Mouse (Mus musculus) heart, embryonic 10.5 days (tissue): ENCODE data around the gene Prr15l. TPM values are rescaled to one million over a fixed set of nuclear protein-coding genes. Genes with fewer than 3 reads are reported as not detected.

Experiments used
- DNase-seq: peaks from one replicate; pipeline ENCODE4 v3.0.0-alpha.2; 2017; ENCODE audit warnings: low spot score
- H3K27ac ChIP-seq: fragments of 300-500 bp; sonication (generic); 2 replicates; pipeline ENCODE4 v1.5.1; 2016; ENCODE audit warnings: mild to moderate bottlenecking
- H3K27me3 ChIP-seq: fragments of 300-500 bp; sonication (generic); 2 replicates; pipeline ENCODE4 v1.6.1; 2016; ENCODE audit warnings: mild to moderate bottlenecking; ENCODE audit not compliant: poor library complexity, insufficient read depth, severe bottlenecking
- H3K36me3 ChIP-seq: fragments of 300-500 bp; sonication (generic); 2 replicates; pipeline ENCODE4 v1.6.1; 2016; ENCODE audit warnings: mild to moderate bottlenecking, moderate library complexity
- H3K4me1 ChIP-seq: fragments of 300-500 bp; sonication (generic); 2 replicates; pipeline ENCODE4 v1.6.1; 2016; ENCODE audit warnings: mild to moderate bottlenecking
- H3K4me3 ChIP-seq: fragments of 300-500 bp; sonication (generic); 2 replicates; pipeline ENCODE4 v1.5.1; 2016; ENCODE audit warnings: mild to moderate bottlenecking, moderate library complexity
- H3K9me3 ChIP-seq: fragments of 300-500 bp; sonication (generic); 2 replicates; pipeline ENCODE4 v1.6.1; 2016; ENCODE audit warnings: mild to moderate bottlenecking, moderate library complexity
- WGBS: fragments of 180-500 bp; shearing (Covaris S2); methylation state at CpG from one replicate; pipeline ENCODE4 v1.1.7; 2016; 5-methylcytosine and 5-hydroxymethylcytosine counted together
- polyA plus RNA-seq: library from polyadenylated mRNA; unstranded; fragments of >200 nt; fragmentation: Nextera tagmentation; extraction: Ambion mirVana; gene quantifications from 2 replicates; pipeline ENCODE4 v1.2.1, GENCODE M21; 2016

The Prr15l gene
- polyA plus RNA-seq, 1 experiment from 2014 or later, result 1.5 TPM

DNA sequence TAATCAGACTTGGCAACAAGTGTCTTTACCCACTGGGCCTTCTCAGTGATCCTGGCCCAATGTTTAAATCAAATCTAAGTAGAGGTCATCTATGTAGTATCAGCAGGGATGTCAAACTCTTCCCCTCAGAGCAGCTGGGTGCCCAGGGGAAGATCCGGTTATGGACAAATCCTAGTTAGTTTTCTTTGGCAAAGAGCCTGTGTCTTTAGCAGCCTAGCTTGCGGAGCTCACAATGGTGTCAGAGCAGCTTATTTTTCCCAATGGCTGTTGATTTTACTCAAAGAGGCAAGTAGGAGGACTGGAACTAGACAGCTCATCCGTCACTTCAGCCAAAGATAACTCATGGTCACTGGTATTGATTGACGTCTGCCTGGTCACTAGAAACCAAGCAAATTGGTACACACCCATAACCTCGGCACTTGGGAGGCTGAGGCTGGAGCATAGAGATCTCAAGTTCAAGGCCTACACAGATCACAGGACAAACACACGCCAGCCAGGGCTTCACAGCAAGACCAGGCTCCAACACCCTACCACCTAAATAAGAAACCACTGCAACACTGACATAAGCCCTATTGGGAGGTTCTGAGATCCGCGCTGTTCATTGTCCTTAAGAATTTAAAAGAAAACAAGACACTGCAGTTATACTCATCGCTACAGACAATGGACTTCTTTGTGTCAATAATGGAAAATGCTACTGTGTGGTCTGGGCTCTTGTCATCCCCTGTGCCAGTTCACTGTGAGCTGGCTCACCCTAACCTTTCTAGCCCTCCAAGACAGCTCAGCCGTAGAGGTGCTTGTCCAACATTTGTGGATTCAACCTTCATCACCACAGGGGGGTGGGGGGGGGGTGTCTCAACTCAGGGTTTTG lies 47.8 kb downstream of the Prr15l start:
- Histone ChIP-seq H3K27ac (peak overlapping the region; percentile 99), H3K4me3 (peak overlapping the region; percentile 96), H3K4me1 (peaks cover 65% of the 10 kb centered on the region), H3K27me3 (no peaks in the 10 kb centered on the region), H3K36me3 (no peaks in the 10 kb centered on the region), H3K9me3 (no peaks in the 10 kb centered on the region)
- 63% methylated on average over 10 of the region's 10 CpGs for WGBS
- no peak for DNase-seq

DNA sequence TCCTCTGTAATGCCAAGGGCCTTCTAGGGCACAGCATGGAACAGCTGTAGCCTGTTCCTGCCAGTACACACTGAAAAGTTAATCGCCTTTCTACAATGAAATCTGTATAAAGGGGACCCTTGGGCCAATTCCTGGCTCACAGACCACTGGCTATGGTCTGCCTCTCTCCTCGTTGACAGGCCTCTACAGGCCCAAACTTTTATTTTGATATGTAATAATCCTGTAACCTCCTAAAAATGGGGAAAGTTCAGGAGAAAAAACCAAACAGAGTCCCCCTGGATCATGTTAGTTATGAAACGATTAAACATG lies 48.4 kb downstream of the Prr15l start:
- peak overlapping the region; percentile 96 for H3K4me3 ChIP-seq
- no peaks in the 10 kb centered on the region for H3K9me3 ChIP-seq
- peaks cover 3% of the 10 kb centered on the region; the same call in 1 of the 2 replicates for H3K27me3 ChIP-seq
- DNase-seq, result no peak
- 56% methylated on average over 3 of the region's 3 CpGs for WGBS
- peaks cover 60% of the 10 kb centered on the region for H3K4me1 ChIP-seq
- peak overlapping the region; percentile 99 for H3K27ac ChIP-seq
- no peaks in the 10 kb centered on the region for H3K36me3 ChIP-seq

DNA sequence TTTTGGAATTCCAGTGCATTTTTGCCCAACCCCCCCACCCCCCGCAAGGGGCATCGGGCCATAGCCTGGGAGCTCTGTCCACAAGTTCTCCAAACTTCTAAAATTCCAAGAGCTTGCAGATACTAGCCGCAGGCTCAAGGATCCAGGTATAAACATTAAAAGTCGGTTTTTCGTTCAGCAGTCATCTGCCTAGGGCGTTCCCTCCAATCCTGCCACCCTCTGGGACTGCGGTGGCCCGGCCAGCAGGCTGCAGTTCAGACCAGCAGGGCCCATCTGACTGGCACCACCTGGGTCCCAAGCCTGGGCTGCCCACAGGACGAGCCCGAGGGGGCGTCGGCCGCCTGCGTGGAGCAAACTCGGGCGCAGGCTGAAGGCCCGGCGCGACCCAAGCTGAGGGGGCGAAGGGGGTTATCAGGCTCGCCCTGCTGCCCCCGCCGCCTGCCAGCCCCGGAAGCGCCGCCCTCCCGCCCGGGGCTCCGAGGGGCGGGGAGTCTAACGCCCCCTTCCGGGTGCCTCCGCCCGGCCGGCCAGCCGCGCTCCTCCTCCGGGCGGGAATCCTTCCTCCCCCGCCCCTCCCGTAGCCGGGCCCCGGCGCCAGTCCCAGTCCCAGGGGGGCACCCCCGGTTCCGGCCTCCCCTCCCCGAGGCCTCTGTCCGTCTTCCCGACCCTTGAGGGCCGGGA lies 49.1 kb downstream of the Prr15l start:
- Histone ChIP-seq H3K4me1 (peaks cover 56% of the 10 kb centered on the region), H3K36me3 (no peaks in the 10 kb centered on the region), H3K27ac (peak overlapping the region; percentile 99), H3K4me3 (peak overlapping the region; percentile 96), H3K9me3 (no peaks in the 10 kb centered on the region), H3K27me3 (peaks cover 10% of the 10 kb centered on the region; the same call in 1 of the 2 replicates)
- under 1% methylated on average over 34 of the region's 50 CpGs for WGBS
- DNase-seq, result peak; percentile 94

DNA sequence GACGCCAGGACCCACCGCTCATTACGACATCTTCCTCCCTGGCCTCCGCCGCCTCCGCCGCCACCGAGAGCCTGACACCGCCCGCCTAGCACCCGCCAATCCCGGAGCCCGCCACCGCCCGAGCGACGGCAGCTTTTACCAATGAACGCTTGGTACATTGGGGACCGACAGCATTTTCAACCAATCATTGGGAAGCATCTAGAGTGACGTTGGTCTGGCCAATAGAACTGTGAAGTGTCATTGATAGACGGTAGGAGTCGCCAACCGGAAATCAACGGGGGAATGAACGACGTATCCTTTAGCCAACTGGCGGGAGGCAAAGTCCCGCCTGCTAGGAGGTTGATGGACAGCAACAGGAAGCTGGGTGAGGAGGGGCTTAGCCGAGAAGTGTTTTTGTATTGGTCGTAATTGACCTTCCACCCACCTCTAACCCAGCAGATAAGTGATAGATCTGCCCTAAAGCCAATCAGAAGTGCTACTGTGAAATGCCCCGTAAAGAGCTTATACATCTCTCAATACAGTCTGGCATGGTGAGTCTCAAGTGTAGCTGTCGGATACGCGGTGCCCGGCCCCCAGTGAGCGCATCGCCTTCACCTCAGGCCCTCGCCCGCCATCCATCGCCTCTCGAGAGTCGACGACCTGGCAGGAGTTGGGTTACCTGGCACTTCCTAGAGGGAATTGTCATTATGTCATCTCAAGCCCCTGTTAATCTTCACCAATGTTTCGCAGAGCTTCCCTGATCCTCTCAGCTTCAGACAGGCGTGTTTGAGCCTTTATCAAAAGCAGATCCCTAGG lies 49.9 kb downstream of the Prr15l start:
- DNase-seq, result peak; percentile 100
- no peaks in the 10 kb centered on the region for H3K9me3 ChIP-seq
- H3K27me3 ChIP-seq, result peaks cover 16% of the 10 kb centered on the region; the same call in 1 of the 2 replicates
- H3K36me3 ChIP-seq, result no peaks in the 10 kb centered on the region
- H3K27ac ChIP-seq, result peak overlapping the region; percentile 99
- peak overlapping the region; percentile 96 for H3K4me3 ChIP-seq
- peaks cover 53% of the 10 kb centered on the region for H3K4me1 ChIP-seq
- under 1% methylated on average over 45 of the region's 45 CpGs for whole genome bisulfite sequencing

DNA sequence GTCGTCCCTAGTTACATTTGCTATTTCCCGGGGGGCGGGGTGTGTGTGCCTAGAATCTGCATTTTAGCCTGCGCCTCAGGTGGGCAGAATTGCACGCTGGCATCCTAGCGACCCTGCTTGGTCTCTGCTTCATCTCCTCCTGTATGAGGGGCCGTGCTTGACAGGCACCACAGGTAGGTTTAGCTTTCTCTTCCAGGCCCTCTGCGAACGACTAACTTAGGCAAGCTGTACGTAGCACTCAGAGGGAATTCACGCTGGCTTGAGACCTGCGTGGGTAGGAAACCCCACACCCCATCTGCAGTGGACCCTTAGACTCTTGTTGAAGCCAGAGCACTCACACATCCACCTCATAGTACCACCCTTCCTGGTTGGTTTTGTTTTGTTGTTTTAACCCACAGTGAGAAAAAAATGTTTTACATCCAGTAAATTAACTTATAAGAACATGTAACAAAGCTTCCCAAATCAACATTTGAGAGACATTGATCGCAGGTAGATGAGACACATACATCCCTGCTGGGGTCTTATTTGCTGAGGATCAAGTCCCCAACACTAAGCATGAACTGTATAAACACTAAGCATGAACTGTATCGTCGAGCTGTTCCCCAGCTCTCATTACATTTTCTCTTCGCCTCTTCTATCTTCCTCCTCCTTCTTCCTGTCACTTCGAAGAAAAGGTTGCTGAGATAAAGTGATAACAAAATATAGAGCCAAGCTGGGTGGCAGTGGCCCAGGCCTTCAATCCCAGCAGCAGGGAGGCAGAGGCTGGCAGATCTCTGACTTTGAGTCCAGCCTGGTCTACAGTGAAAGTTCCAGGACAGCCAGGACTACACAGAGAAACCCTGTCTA lies 50.7 kb downstream of the Prr15l start:
- H3K36me3 ChIP-seq, result no peaks in the 10 kb centered on the region
- H3K27me3 ChIP-seq, result peaks cover 24% of the 10 kb centered on the region
- peak overlapping the region; percentile 96 for H3K4me3 ChIP-seq
- 27% methylated on average over 17 of the region's 17 CpGs for WGBS
- no peak for DNase-seq
- H3K4me1 ChIP-seq, result peaks cover 45% of the 10 kb centered on the region
- H3K27ac ChIP-seq, result peak overlapping the region; percentile 99
- H3K9me3 ChIP-seq, result no peaks in the 10 kb centered on the region

DNA sequence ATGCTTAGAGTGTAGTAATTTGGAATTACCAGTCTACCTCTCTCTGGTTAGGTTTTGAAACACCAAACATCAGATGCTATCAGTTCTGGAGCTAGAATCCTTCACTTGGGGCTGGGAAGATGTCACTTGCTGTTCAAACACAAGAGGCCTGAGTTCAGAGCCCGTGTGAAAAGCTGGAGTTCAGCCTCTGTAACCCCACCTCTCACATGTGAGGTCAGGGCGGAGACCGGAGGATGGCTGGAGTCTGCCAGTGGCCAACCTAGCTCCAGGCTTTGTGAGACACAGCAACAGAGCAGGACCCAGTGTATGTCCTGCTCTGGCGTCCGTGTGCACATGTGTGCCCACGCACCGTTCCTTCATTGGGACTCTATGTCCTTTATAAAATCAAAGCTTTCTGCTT lies 51.4 kb downstream of the Prr15l start:
- peaks cover 31% of the 10 kb centered on the region for H3K27me3 ChIP-seq
- peaks cover 38% of the 10 kb centered on the region for H3K4me1 ChIP-seq
- no peak for DNase-seq
- no peaks in the 10 kb centered on the region for H3K9me3 ChIP-seq
- H3K27ac ChIP-seq, result no peak overlapping the region
- H3K4me3 ChIP-seq, result no peak overlapping the region
- no peaks in the 10 kb centered on the region for H3K36me3 ChIP-seq
- WGBS, result 82% methylated on average over 7 of the region's 7 CpGs

DNA sequence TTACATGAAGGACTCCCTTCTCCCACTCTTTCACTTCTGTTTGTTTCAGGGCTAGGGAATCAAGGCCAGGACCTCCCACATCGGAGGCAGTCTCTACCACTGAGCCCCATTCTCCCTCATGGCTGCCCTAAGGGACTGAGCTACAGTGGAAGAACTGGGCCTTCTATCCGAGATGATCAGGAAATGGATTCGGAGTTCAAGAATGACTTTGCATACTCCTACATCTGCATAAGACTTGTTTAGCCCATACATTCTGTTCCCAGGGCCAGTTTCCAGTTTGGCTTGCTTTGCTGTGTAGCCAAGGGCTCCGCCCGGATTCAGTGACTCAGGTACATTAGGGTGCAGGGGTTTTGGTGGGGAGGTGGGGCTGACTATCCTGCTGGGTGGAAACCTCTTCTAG lies 52.1 kb downstream of the Prr15l start:
- H3K9me3 ChIP-seq, result no peaks in the 10 kb centered on the region
- DNase-seq, result no peak
- no peak overlapping the region for H3K27ac ChIP-seq
- WGBS, result 76% methylated on average over 5 of the region's 5 CpGs
- no peaks in the 10 kb centered on the region for H3K36me3 ChIP-seq
- H3K4me3 ChIP-seq, result no peak overlapping the region
- peaks cover 36% of the 10 kb centered on the region for H3K4me1 ChIP-seq
- H3K27me3 ChIP-seq, result peaks cover 38% of the 10 kb centered on the region

DNA sequence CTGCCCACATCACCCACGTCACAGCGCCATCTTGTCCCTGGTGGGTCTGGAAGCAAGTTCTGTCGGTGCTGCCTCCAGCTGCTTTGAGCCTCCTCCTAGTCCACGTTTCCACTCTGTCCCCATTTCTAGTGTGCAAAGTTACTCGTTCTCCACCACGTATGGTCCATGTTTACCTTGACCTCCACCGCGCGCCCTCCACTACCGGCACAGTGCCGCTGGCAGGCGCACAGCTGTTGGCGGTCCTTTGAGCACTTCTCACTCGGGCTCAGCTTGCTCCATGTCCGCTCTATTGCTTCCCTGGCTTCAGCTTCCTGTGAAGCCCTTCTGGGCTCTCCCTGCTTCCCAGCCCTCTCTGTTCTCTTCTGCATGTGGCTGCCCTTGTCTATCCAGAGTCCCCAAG lies 53.6 kb downstream of the Prr15l start:
- Histone ChIP-seq H3K4me1 (peaks cover 21% of the 10 kb centered on the region), H3K4me3 (no peak overlapping the region), H3K27me3 (peaks cover 52% of the 10 kb centered on the region), H3K36me3 (no peaks in the 10 kb centered on the region), H3K27ac (no peak overlapping the region), H3K9me3 (no peaks in the 10 kb centered on the region)
- 64% methylated on average over 15 of the region's 15 CpGs for WGBS
- DNase-seq, result no peak

DNA sequence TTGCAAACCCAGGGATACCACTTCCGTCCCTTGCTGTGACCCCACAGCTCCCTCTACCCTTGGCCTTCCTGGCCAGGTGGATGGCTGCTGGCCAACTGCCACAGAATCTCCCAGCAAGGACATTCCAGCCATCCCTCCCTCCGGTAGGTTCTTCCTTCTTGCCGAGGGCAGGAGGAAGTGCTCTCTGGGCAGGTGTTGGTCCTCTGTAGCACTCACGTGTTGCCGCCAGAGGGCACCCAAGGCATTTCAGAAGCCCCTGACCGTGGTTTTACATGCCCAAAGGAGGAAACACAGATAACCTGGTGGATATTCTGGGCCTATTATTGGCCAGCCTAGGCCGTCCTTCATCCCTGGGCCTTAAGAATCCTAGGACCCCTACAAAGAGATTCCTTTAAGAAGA lies 54.5 kb downstream of the Prr15l start:
- Histone ChIP-seq H3K27ac (no peak overlapping the region), H3K27me3 (peaks cover 61% of the 10 kb centered on the region)

DNA sequence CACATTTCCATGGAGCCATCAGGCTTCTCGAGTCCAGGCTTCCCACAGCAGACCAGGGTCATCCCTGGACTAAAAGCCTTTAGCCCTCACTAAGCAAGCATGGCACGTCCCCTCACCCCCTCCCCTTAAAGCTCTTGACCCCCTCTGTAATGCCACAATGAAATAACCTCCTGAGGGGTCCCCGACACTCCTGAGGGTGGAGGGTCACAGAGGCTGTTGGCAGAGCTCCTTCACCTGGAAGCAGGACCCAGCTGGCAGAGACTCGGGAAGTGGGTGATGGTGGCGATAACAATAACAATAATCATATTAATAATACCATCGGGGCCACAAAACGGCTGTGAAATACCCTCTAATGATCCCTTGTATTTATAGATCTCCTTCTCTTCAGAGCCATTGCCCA lies 55.0 kb downstream of the Prr15l start, which contains the start of gene Sp2:
Gene Sp2, minus strand, starts transcription at position 101 of the 400 bp plus-strand sequence.
- Histone ChIP-seq H3K27me3 (peaks cover 66% of the 10 kb centered on the region), H3K4me3 (no peak within 1 kb of the TSS), H3K4me1 (peaks cover 25% of the 10 kb centered on the region), H3K36me3 (no peaks in the 10 kb centered on the region), H3K27ac (no peak within 1 kb of the TSS), H3K9me3 (no peaks in the 10 kb centered on the region)
- no peak for DNase-seq
- WGBS, result 78% methylated on average over 7 of the region's 7 CpGs

More for the DNA sequence above, 54.5 kb downstream of the Prr15l start:
- Histone ChIP-seq H3K9me3 (no peaks in the 10 kb centered on the region), H3K4me3 (no peak overlapping the region), H3K4me1 (peaks cover 20% of the 10 kb centered on the region), H3K36me3 (no peaks in the 10 kb centered on the region)
- WGBS, result 2% methylated on average over 7 of the region's 7 CpGs
- DNase-seq, result peak; percentile 88

DNA sequence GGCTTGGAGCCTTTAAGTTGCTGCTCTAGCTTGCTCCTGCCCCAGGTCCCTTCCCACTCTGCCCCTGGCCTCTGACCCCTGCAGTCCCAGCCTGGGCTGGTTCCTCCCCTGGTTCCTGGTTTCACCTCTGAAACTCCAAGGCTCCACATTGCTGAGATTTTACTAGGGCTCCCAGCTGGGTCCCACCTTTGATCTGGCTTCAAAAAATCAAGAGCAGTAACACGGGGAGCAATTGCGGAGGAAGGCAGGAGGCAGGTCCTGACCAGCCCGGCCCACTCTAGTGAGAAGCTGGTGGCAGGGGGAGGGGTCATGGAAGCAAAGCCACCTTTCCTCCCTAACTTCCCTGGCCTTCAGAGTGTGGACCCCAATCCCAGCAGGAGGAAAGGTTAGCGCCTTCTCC lies 57.0 kb downstream of the Prr15l start:
- Histone ChIP-seq H3K4me3 (no peak overlapping the region), H3K27me3 (peaks cover 86% of the 10 kb centered on the region)

DNA sequence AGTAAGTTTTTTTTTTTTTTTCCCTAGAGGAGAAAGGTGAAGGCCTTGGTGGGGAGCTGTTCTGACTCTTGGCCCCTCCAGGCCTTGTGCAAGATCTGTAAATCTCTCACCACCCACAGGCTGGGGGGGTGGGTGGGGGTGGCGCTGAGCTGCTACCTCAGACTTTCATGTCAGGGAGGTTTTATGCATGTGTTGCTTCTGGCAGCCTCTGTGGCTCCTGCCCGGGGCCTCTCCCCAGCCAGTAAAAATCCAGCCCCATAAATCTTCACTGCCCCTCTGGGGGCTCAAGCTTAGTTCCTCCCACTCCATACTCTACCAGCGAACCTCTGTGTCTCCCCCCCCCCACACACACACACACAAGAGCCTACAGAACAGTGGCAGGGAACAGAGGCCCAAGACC lies 58.6 kb downstream of the Prr15l start:
- peaks cover 92% of the 10 kb centered on the region for H3K27me3 ChIP-seq
- H3K27ac ChIP-seq, result no peak overlapping the region
- H3K9me3 ChIP-seq, result no peaks in the 10 kb centered on the region
- H3K36me3 ChIP-seq, result no peaks in the 10 kb centered on the region
- 49% methylated on average over 3 of the region's 3 CpGs for WGBS
- DNase-seq, result no peak
- H3K4me1 ChIP-seq, result peaks cover 25% of the 10 kb centered on the region
- no peak overlapping the region for H3K4me3 ChIP-seq

More for the DNA sequence above, 57.0 kb downstream of the Prr15l start:
- Histone ChIP-seq H3K4me1 (peaks cover 21% of the 10 kb centered on the region), H3K36me3 (no peaks in the 10 kb centered on the region), H3K9me3 (no peaks in the 10 kb centered on the region), H3K27ac (no peak overlapping the region)
- WGBS, result 15% methylated on average over 4 of the region's 4 CpGs
- no peak for DNase-seq
